In genomic region chr12:26473746-26474145, GRCm38 (mm10) we compare ENCODE assay signal across 28 mouse cellular contexts. TPM values are rescaled to one million over a fixed set of nuclear protein-coding genes. Genes with fewer than 3 reads are reported as not detected.
DNase-seq lines count a peak whose midpoint lies in the region; ATAC-seq and TF ChIP-seq lines count a peak whose summit lies in the region.
"Had no signal": no experiment of that assay in that cellular context is flagged by ENCODE, and none has a peak within 500 bp of the region (broad histone marks: within the 10 kb centered on the region; RNA-seq: fewer than 3 reads in every experiment).

No protein-coding gene starts in this region.

- WGBS in intestine, postnatal 0 days = 72% methylated on average over 6 of the region's 6 CpGs
- 83% methylated on average over 6 of the region's 6 CpGs for WGBS in intestine, embryonic 15.5 days
- 84% methylated on average over 6 of the region's 6 CpGs for WGBS in kidney, postnatal 0 days
- WGBS in liver, embryonic 13.5 days (ENCODE audit: insufficient replicate concordance) = 64% methylated on average over 6 of the region's 6 CpGs
- WGBS in liver, embryonic 16.5 days (ENCODE audit: insufficient replicate concordance) = 57% methylated on average over 6 of the region's 6 CpGs

- no peak overlapping the region for H3K9ac ChIP-seq in intestine, postnatal 0 days (ENCODE audit: low read depth, low read length)
- no peak overlapping the region for H3K9ac ChIP-seq in intestine, embryonic 15.5 days
- no peak overlapping the region for H3K9ac ChIP-seq in kidney, postnatal 0 days (ENCODE audit: low read depth, low read length)
- peak overlapping the region; percentile 46 for H3K9ac ChIP-seq in liver, embryonic 13.5 days
- H3K9ac ChIP-seq in liver, embryonic 16.5 days (ENCODE audit: low read depth, low read length) = peak overlapping the region; percentile 51
- H3K9ac ChIP-seq: embryonic facial prominence, embryonic 12.5 days; hindbrain, embryonic 12.5 days; lung, embryonic 14.5 days; midbrain, embryonic 12.5 days; neural tube, embryonic 12.5 days had no signal

- no peaks in the 10 kb centered on the region; the same call in 1 of the 2 replicates for H3K36me3 ChIP-seq in intestine, postnatal 0 days (ENCODE audit: control insufficient read depth, insufficient read depth)
- H3K36me3 ChIP-seq in intestine, embryonic 15.5 days = no peaks in the 10 kb centered on the region
- H3K36me3 ChIP-seq in kidney, postnatal 0 days (ENCODE audit: insufficient read depth, low read length) = peaks cover 11% of the 10 kb centered on the region; the same call in 1 of the 2 replicates
- H3K36me3 ChIP-seq in liver, embryonic 13.5 days = peaks cover 20% of the 10 kb centered on the region
- H3K36me3 ChIP-seq in liver, embryonic 16.5 days (ENCODE audit: control insufficient read depth, insufficient read depth) = no peaks in the 10 kb centered on the region
- H3K36me3 ChIP-seq: embryonic facial prominence, embryonic 12.5 days; hindbrain, embryonic 12.5 days; midbrain, embryonic 12.5 days; neural tube, embryonic 12.5 days had no signal

- no peaks in the 10 kb centered on the region for H3K27me3 ChIP-seq in intestine, postnatal 0 days (replicated peaks; ENCODE audit: control insufficient read depth, insufficient read depth, low read length)
- no peaks in the 10 kb centered on the region for H3K27me3 ChIP-seq in intestine, embryonic 15.5 days (replicated peaks)
- H3K27me3 ChIP-seq in kidney, postnatal 0 days (ENCODE audit: insufficient read depth, low read length) = no peaks in the 10 kb centered on the region
- no peaks in the 10 kb centered on the region for H3K27me3 ChIP-seq in liver, embryonic 13.5 days
- H3K27me3 ChIP-seq in liver, embryonic 16.5 days (ENCODE audit: control insufficient read depth, insufficient read depth, low read depth, low read length) = no peaks in the 10 kb centered on the region
- H3K27me3 ChIP-seq: embryonic facial prominence, embryonic 12.5 days; hindbrain, embryonic 12.5 days; midbrain, embryonic 12.5 days; neural tube, embryonic 12.5 days had no signal

- no peaks in the 10 kb centered on the region for H3K9me3 ChIP-seq in intestine, postnatal 0 days (ENCODE audit: control insufficient read depth)
- H3K9me3 ChIP-seq in intestine, embryonic 15.5 days = no peaks in the 10 kb centered on the region
- H3K9me3 ChIP-seq in kidney, postnatal 0 days (replicated peaks; ENCODE audit: low read length) = no peaks in the 10 kb centered on the region
- H3K9me3 ChIP-seq in liver, embryonic 13.5 days (replicated peaks) = no peaks in the 10 kb centered on the region
- H3K9me3 ChIP-seq in liver, embryonic 16.5 days (replicated peaks; ENCODE audit: control insufficient read depth, low read length) = no peaks in the 10 kb centered on the region
- H3K9me3 ChIP-seq: embryonic facial prominence, embryonic 12.5 days; hindbrain, embryonic 12.5 days; midbrain, embryonic 12.5 days; neural tube, embryonic 12.5 days had no signal

- TF ChIP-seq CTCF in intestine, postnatal 0 days (IDR thresholded peaks at IDR 0.05; ENCODE audit: low read depth) = no peak
- no peak for TF ChIP-seq CTCF in kidney, postnatal 0 days (IDR thresholded peaks at IDR 0.05; ENCODE audit: low read depth)

- intact Hi-C loops in left cerebral cortex, postnatal 14 days (cut with DNase I) = no loop called here

- 0 out of 2 replicates have a peak, but pooled peaks cover 4% of the 10 kb centered on the region for H3K4me1 ChIP-seq in intestine, postnatal 0 days (replicated peaks; ENCODE audit: control insufficient read depth, insufficient read depth, low read length)
- H3K4me1 ChIP-seq in intestine, embryonic 15.5 days (replicated peaks) = peaks cover 4% of the 10 kb centered on the region; the same call in 1 of the 2 replicates
- peaks cover 7% of the 10 kb centered on the region; the same call in 1 of the 2 replicates for H3K4me1 ChIP-seq in kidney, postnatal 0 days (replicated peaks; ENCODE audit: insufficient read depth, low read length)
- peaks cover 74% of the 10 kb centered on the region for H3K4me1 ChIP-seq in liver, embryonic 13.5 days (replicated peaks)
- H3K4me1 ChIP-seq in liver, embryonic 16.5 days (ENCODE audit: control insufficient read depth, low read depth, low read length) = peaks cover 54% of the 10 kb centered on the region

- H3K4me3 ChIP-seq in intestine, postnatal 0 days (ENCODE audit: low read depth, low read length) = no peak overlapping the region
- H3K4me3 ChIP-seq in intestine, embryonic 15.5 days (replicated peaks) = no peak overlapping the region
- no peak overlapping the region for H3K4me3 ChIP-seq in kidney, postnatal 0 days (replicated peaks; ENCODE audit: low read depth, low read length)
- peak overlapping the region; percentile 15; the same call in 1 of the 2 replicates for H3K4me3 ChIP-seq in liver, embryonic 13.5 days (replicated peaks)
- H3K4me3 ChIP-seq in liver, embryonic 16.5 days (ENCODE audit: low read depth, low read length) = no peak overlapping the region; the same call in 1 of the 2 replicates
- H3K4me3 ChIP-seq: embryonic facial prominence, embryonic 12.5 days; hindbrain, embryonic 12.5 days; midbrain, embryonic 12.5 days; myocyte; neural tube, embryonic 12.5 days had no signal

- no peak for DNase-seq in kidney, postnatal 0 days (ENCODE audit: low spot score)
- DNase-seq in kidney, postnatal 4 days = no peak
- no peak for DNase-seq in liver, embryonic 13.5 days
- DNase-seq in left cerebral cortex, postnatal 14 days (ENCODE audit: low spot score in 2 of 2) = no peak
- DNase-seq: adrenal gland, postnatal 25 days; cerebellum, adult 11-12 months; cerebellum, adult 9-11 months; embryo, embryonic 11 days; gastrocnemius, postnatal 25 days; heart, adult 11 months; heart, postnatal 14 days; left cerebral cortex, postnatal 4 days; lung, embryonic 14.5 days; lung, postnatal 14 days; right cerebral cortex, adult 18-20 months; thymus, postnatal 4 days had no signal

- H3K27ac ChIP-seq in intestine, postnatal 0 days (ENCODE audit: low read depth, low read length) = no peak overlapping the region
- no peak overlapping the region for H3K27ac ChIP-seq in intestine, embryonic 15.5 days
- H3K27ac ChIP-seq in kidney, postnatal 0 days = no peak overlapping the region
- H3K27ac ChIP-seq in liver, embryonic 13.5 days = peak overlapping the region; percentile 94
- peak overlapping the region; percentile 91 for H3K27ac ChIP-seq in liver, embryonic 16.5 days (ENCODE audit: low read length)
- H3K27ac ChIP-seq: embryonic facial prominence, embryonic 12.5 days; hindbrain, embryonic 12.5 days; hindbrain, postnatal 0 days; midbrain, embryonic 12.5 days; neural tube, embryonic 12.5 days had no signal

- H3K4me2 ChIP-seq in intestine, postnatal 0 days (replicated peaks; ENCODE audit: low read depth) = 0 out of 2 replicates have a peak overlapping the region, but pooled peaks have one; percentile 3
- H3K4me2 ChIP-seq in intestine, embryonic 15.5 days (replicated peaks) = no peak overlapping the region
- no peak overlapping the region for H3K4me2 ChIP-seq in kidney, postnatal 0 days (ENCODE audit: low read length)
- peak overlapping the region; percentile 99 for H3K4me2 ChIP-seq in liver, embryonic 13.5 days
- peak overlapping the region; percentile 98 for H3K4me2 ChIP-seq in liver, embryonic 16.5 days (ENCODE audit: low read depth, low read length)
- H3K4me2 ChIP-seq: embryonic facial prominence, embryonic 12.5 days; hindbrain, embryonic 12.5 days; lung, embryonic 14.5 days; midbrain, embryonic 12.5 days; neural tube, embryonic 12.5 days had no signal

- ATAC-seq in intestine, postnatal 0 days = no peak
- ATAC-seq in intestine, embryonic 15.5 days = no peak
- peak; percentile 57; the same call in 1 of the 2 replicates for ATAC-seq in kidney, postnatal 0 days (replicated peaks; ENCODE audit: low FRiP score, low read depth)
- no peak for ATAC-seq in liver, embryonic 13.5 days (ENCODE audit: low read depth)
- no peak for ATAC-seq in liver, embryonic 16.5 days (ENCODE audit: low read depth)
- no peak for ATAC-seq in megakaryocyte, adult 5-6 weeks (ENCODE audit: poor library complexity, severe bottlenecking)
- ATAC-seq: forebrain, embryonic 14.5 days; hindbrain, postnatal 0 days; intestine, embryonic 16.5 days had no signal

RNA-seq across cellular contexts. Expression of gene Cmpk2, which starts 4.7 kb away (rescaled TPM):
- polyA plus RNA-seq in intestine, postnatal 0 days (2015; fragmentation: Nextera tagmentation; extraction: Ambion mirVana) = 14.2 and 15.0 TPM in 2 replicates
- polyA plus RNA-seq in intestine, embryonic 15.5 days (2015; fragmentation: Nextera tagmentation; extraction: Ambion mirVana) = 4.6 and 5.6 TPM in 2 replicates
- 13.4 and 15.7 TPM in 2 replicates for polyA plus RNA-seq in kidney, postnatal 0 days (2015; fragmentation: Nextera tagmentation; extraction: Ambion mirVana)
- 8.6 and 9.1 TPM in 2 replicates for polyA plus RNA-seq in liver, embryonic 13.5 days (2015; fragmentation: Nextera tagmentation; extraction: Ambion mirVana)
- polyA plus RNA-seq in liver, embryonic 16.5 days (2015; fragmentation: Nextera tagmentation; extraction: Ambion mirVana) = 8.5 and 8.9 TPM in 2 replicates
- 88.4 and 109 TPM in 2 replicates for total RNA-seq in megakaryocyte, adult 5-6 weeks (2015)
- 52.7 and 57.5 TPM in 2 replicates for total RNA-seq in megakaryocyte, adult 5-6 weeks (2017)
- 10 to 100 TPM; 23.2 to 24.1 TPM for total RNA-seq in left cerebral cortex, postnatal 14 days (2021)
- polyA plus RNA-seq: myocyte had no signal

RNA-seq across cellular contexts. Expression of gene Rsad2, which starts 17.5 kb away (rescaled TPM):
- 10.8 and 13.1 TPM in 2 replicates for polyA plus RNA-seq in intestine, postnatal 0 days (2015; fragmentation: Nextera tagmentation; extraction: Ambion mirVana)
- 1.1 and 1.2 TPM in 2 replicates for polyA plus RNA-seq in intestine, embryonic 15.5 days (2015; fragmentation: Nextera tagmentation; extraction: Ambion mirVana)
- polyA plus RNA-seq in kidney, postnatal 0 days (2015; fragmentation: Nextera tagmentation; extraction: Ambion mirVana) = 36.2 and 39.0 TPM in 2 replicates
- 1.3 and 2.0 TPM in 2 replicates for polyA plus RNA-seq in liver, embryonic 13.5 days (2015; fragmentation: Nextera tagmentation; extraction: Ambion mirVana)
- 11.2 and 12.8 TPM in 2 replicates for polyA plus RNA-seq in liver, embryonic 16.5 days (2015; fragmentation: Nextera tagmentation; extraction: Ambion mirVana)
- total RNA-seq in megakaryocyte, adult 5-6 weeks (2015) = 7.7 and 9.2 TPM in 2 replicates
- total RNA-seq in megakaryocyte, adult 5-6 weeks (2017) = 9.3 and 10.2 TPM in 2 replicates
- total RNA-seq in left cerebral cortex, postnatal 14 days (2021) = under 1 TPM; 0.44 to 0.51 TPM

RNA-seq across cellular contexts. Expression of gene Rnf144a, which starts 58.7 kb away (rescaled TPM):
- polyA plus RNA-seq in intestine, postnatal 0 days (2015; fragmentation: Nextera tagmentation; extraction: Ambion mirVana) = 4.4 and 5.5 TPM in 2 replicates
- polyA plus RNA-seq in intestine, embryonic 15.5 days (2015; fragmentation: Nextera tagmentation; extraction: Ambion mirVana) = 17.5 and 20.1 TPM in 2 replicates
- polyA plus RNA-seq in kidney, postnatal 0 days (2015; fragmentation: Nextera tagmentation; extraction: Ambion mirVana) = 19.2 and 21.7 TPM in 2 replicates
- polyA plus RNA-seq in liver, embryonic 13.5 days (2015; fragmentation: Nextera tagmentation; extraction: Ambion mirVana) = 1.6 and 2.8 TPM in 2 replicates
- polyA plus RNA-seq in liver, embryonic 16.5 days (2015; fragmentation: Nextera tagmentation; extraction: Ambion mirVana) = 2.3 and 3.2 TPM in 2 replicates
- 36.3 and 38.3 TPM in 2 replicates for total RNA-seq in megakaryocyte, adult 5-6 weeks (2015)
- 35.8 and 36.1 TPM in 2 replicates for total RNA-seq in megakaryocyte, adult 5-6 weeks (2017)
- 10 to 100 TPM; 38.7 to 39.8 TPM for total RNA-seq in left cerebral cortex, postnatal 14 days (2021)
- polyA plus RNA-seq: myocyte had no signal

Comparison
In these comparisons a context has a peak if more than half of its experiments do, and no peak if none do; other contexts are left out.
1. H3K4me2 ChIP-seq: peak in intestine, postnatal 0 days (single experiment), liver, embryonic 13.5 days (single experiment) and liver, embryonic 16.5 days (single experiment); none in intestine, embryonic 15.5 days (single experiment) and kidney, postnatal 0 days (single experiment).
2. H3K27ac ChIP-seq: peak in liver, embryonic 13.5 days (single experiment) and liver, embryonic 16.5 days (single experiment); none in intestine, postnatal 0 days (single experiment), intestine, embryonic 15.5 days (single experiment) and kidney, postnatal 0 days (single experiment).
3. H3K9ac ChIP-seq: peak in liver, embryonic 13.5 days (single experiment) and liver, embryonic 16.5 days (single experiment); none in intestine, postnatal 0 days (single experiment), intestine, embryonic 15.5 days (single experiment) and kidney, postnatal 0 days (single experiment).